Mouse (Mus musculus) fibroblast of lung, adult 2 months (primary cell): ENCODE measurements around the gene Pcdh15.

ENCODE experiments used
- DNase-seq: peaks from one replicate; pipeline ENCODE4 v3.0.0-alpha.2; 2011; ENCODE audit warnings: low read depth

Pcdh15 gene

DNA sequence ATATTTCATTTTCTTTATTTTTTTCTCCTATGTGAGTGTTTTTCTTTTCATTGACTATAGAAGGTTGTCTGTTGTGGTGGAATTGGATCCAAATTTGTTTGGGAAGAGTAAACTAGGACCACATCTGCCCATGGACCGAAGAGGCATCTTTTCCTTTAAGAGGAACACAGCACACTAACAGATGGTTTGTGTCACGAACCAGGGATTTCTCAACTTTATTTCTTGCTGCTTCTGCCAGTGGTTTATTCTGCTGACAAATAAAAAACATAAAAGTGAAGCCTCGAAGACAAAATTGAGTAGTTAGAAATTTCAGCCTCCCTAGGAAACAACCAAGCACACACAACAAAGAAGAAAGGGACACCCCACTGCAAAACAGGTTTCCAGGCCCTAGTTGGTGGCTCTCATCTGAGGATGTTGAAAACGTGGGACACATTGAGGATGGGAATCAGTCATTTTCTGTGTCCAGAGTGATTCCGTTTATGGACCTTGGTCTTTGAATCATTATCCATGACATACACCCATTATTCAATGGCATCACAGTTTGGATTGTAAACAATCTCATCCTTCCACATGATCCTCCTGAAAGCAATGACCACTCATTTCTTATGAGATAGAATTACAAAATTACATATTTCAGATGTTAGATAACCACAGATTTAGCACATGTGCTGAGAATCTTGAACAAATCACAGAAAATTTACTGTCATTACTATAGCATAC, 1206.5 kb downstream of the Pcdh15 start:
- DNase-seq: no peak

DNA sequence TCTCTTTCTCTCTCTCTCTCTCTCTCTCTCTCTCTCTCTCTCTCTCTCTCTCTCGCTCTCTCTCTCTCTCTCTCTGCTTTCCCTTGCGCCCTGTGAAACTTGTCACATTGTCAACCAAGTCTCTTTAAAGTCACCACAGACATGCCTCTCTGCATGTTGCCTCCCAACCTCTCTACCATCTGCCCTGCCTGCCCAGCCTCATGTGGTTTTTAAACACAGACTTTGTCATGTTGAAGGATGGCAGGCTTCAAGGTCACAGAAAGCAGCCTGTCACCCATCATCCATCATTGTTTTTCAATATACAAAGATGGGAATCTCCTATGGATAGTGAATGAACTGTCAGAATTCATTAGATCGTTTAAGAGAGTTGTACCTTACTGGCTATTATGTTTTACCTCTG, 1207.9 kb downstream of the Pcdh15 start:
- DNase-seq: no peak

DNA sequence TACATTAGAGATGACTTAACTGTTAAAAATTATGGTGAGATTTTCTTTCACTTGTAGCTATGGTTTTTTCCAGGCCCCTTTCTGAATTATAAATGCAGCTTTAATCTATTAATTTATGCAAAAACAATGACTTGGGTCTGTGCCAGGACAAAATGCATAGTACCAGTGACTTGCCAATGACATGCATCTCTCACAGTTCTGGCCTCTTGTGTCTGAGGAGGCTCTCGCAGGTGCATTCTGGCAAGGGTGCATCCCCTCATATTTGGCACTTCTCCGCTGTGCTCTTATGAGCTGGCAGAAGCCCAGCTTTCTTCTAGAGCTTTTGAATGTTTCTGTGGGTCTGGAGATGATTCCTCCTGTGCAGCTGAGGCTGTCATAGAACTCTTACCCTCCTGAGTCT, 1216.9 kb downstream of the Pcdh15 start:
- no peak for DNase-seq

DNA sequence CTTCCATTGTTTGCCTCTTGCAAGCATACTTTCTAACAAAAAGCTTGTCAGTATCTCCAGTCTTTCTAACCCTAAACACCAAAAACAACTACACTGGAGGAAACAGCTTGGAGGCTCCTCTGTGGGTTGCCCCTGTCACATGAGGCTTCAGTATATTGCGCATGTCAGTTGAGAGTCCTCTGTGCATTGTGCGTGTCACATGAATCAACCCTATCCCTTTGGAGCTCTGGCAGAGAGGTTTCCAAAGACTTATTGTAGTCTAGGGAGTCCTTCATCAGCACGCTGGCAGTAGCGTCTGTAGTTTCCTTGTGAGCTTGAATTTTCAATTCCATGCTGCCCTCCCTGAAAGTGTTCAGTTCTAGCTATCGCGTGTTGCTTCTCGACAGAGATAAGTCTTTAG, 1236.3 kb downstream of the Pcdh15 start:
- no peak for DNase-seq

DNA sequence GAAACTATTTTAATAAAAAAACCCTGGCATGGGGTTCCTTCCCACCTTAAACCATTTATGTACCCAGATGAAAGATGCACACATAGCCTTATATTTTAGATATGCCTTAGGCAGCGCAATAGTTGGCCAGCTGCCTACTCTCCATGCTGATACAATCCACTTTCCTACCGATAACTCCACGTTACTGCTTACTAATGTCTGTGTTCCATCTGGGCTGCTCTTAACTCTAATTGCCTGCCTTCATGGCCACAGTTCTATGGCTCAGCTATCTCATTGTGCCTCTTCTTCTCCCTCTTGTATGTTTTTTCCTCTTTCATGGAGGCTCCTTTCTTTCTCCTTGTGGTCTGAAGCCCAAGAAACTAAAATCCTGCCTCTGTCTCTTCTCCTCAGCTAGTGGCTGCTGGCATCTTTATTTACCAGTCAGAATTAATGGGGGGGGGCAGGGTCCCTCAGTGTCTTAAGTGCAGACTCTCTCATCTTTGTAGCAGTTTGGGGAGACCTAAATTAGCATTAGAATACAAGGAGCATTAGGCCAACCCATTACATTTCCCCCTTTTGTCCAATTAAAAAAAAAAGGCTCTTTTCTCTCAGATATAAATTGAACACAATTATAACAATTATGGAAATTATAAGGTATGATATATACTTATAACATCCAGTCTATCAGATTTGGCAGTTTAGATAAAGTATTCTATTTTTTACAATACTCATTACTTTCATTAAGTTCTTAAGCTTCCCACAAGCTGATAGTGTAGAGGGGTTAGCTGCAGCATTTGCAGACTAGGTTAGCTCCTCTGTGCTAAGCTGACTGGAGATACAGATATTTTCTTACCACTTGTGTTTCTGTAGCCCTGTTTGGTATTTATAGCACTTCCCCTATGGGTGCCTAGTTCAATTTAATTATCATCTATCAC, 1240.4 kb downstream of the Pcdh15 start:
- no peak for DNase-seq

DNA sequence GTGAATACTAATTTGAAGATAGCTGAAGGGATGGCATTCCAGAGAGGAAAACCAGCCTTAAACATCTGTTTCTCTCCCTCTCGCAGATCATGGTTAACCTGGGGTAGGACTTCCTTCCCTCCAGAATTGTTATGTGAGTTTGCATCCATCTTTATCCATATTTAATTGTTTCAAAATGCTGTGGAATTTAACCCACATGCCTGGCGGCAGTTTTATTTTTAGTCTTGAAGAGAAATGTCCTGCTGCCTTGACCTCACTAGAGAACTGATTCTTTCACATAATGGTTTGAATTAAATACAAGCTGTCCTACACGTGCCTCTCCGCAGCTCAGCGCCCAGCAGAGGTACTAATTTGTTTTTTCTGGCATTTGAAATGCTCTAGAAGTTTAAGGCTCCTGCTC, 1260.4 kb downstream of the Pcdh15 start:
- no peak for DNase-seq

DNA sequence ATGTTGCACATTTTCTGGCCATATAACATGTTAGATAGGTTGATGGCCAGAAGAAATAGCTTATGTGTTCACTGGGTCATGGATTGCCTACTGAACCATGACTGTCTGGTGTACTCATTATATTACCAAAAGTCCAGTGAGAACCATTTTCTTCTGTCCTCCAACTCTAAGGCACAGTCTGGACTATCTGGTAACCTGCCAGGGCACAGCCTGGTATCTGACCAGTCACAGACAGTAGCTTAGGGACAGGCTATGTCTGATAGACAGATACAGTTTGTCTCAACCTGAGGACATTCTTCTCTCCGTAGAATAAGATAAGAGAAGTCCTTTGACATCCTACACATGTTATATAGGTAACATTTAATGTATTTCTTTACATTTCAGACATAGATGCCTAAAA, 1279.6 kb downstream of the Pcdh15 start:
- DNase-seq: no peak

DNA sequence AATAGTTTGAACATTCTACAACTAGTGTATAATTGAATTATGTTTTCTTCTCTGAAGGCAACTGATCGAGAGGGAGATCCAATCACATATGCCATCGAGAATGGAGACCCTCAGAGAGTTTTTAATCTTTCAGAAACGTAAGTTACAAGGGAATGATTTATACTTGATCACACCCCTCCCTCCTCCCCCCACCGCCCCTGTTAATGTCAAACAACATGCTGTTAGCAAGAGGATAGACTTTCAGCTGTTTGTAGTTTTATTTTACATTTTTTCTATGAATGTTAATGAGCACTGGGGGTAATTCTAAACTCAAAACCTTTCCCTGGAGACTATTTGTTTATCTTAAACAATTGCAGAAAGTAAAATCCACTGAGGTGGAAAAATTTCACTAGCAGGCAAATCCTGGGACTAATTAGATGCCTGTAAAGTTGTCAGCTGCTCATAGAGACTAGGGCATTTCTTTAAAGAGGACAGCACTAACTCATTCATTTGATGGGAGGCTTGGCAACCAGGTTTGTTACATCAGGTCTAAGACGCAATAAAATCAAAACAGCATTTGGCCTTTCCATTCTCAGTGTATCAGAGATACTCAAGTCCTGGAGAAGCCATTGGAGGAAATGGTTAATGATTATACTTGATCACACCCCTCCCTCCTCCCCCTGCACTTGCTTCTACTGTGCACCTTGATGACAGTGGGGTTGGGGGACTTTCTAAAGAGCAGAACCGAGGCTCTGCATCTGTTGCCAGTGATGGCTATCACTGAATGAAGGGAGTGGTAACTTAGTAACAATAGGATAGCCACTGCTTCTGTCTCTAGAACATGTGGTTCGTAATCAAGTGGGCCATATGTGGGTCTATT, 1280.4 kb downstream of the Pcdh15 start:
- no peak for DNase-seq

DNA sequence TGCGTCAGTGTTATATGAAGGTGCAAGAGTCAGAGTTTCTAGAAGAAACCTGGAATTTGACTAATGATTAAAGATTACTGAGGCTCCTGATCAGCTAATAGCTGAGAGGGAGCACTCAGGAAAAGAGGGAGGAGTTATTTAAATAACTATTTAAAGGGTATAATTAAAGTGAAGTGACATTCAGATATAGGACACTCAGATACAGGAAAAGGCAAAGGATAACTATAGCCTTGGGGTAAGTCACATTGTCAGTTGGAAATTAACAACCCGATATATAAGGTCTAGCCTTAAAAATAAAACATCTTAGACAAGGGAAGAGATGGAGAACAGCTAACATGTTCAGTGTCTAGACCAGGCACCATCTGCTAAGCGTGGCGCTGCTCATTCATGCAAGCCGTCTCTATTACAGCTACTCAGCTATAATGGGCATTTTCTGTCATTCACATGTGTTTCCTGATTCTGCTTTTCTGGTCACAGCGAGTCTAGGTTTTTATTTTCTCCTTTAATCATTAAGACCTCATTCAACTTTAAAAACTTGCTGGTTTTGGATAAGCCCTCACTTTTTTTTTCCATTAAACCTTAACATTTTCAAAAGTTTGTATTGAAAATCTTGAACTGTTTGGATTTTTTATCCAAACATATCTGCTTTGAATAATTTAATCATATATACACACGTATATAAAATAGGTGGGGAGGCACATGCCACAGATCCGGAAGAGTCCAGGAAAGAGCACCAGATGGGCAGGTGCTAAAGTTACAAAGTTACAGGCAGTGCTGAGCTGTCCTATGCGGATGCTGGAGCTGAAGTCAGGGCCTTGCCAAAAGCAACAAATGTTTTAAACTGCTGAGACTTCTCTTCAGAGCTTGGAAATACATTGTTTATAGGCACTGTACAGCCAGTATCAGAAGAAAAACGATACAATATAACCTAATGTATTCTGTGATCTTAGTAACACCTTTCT, 1288.7 kb downstream of the Pcdh15 start:
- DNase-seq: no peak

DNA sequence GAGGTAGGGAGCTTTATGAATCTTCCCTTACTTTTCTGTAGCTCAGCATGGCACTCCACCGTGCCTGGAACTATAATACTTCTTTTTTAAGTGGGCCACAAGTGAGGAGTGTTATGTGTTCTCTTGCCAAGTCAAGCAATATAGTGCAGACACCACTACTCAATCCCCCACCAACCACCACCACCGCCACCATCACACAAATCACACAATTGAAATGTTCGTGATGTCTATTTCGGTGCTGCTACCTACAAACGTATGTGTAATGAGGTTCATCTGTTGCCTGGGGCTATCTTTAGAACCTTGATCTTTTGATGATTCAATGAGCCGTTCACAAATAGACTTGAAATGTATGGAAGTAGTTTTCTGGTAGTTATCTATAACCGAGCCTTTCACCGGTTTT, 1304.0 kb downstream of the Pcdh15 start:
- no peak for DNase-seq

DNA sequence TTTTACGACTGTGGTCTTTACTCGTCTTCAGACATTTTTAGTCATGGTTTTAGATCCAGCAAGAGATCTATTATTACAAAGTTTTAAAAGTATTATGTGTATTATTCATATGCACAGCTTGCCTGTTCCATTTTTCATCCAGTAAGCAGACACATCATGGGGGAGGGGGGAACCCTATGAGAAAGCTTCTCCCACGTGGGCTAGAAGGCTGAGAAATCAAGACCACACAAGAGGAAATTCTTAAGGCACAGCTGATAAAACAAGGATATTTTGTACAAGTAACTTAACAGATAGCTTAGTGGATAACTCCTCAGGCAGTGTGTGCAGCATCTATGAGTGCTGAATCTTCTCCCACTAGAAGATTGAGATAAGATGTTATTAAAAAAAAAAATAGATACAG, 1314.9 kb downstream of the Pcdh15 start:
- no peak for DNase-seq

DNA sequence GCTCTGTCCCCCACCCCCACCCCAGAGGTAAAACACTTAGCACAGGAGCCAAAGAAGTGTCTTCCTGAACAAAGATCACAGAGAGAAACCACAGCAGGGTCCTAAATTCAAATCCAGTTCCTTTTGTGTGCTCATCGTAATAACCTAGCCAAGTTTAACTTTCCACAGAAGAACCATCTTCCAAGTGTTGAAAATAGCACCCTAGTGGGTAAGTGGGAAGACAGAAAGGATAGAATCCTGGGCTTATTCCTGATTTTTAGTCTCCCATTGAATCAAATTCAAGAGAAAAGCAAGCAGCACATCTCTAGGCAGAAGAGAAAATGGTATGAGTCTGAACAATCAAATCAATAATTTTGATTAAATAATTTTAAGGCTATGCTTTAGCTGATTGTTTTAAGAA, 1315.8 kb downstream of the Pcdh15 start:
- no peak for DNase-seq

DNA sequence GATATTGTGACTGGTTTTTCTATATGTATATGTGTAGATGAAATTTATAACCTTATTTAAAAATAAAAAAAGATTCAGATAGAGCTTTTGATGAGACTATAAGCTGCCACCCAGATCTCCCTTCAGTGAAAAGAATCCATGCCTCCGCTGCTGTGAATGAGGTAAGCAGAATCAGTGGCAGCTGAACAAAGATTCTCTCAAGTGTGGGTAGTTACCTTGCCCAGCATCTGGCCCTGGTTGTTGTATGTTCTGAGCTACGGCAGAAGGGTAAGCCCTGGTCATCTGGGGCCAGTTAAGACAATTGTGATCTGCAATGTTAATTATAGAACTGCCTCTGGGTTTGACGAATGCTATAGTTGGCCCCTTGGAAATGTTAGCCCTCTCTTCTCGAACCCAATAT, 1316.2 kb downstream of the Pcdh15 start:
- no peak for DNase-seq

DNA sequence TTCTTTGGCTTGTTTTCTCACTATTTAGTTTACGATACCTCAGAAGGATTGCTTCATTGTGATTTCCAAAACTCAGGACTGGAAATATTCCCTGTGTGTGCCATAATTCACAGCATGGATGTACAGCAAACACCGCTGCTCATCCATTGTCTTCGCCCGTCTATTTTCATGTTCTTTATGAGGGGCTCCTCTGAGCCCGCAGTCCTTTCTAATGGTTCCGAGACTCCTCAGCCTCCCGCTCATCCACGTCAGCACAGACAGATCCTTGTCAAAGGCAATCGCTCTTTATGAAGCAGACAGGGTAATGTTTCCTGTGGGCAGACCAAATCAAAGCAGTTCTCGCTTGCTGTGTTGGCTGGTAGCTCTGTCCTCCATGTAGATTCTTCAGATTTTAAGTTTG, 1316.8 kb downstream of the Pcdh15 start:
- no peak for DNase-seq

DNA sequence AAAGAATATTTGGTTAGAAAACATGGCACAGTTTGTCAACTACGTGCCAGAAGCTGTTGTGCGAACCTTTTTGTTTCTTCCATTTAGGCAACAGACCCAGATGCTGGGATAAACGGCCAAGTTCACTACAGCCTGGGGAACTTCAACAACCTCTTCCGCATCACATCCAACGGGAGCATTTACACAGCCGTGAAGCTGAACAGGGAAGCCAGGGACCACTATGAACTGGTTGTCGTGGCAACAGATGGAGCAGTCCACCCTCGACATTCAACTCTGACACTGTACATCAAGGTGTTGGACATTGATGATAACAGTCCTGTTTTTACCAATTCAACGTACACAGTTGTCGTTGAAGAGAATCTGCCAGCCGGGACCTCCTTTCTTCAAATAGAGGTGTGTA, 1350.9 kb downstream of the Pcdh15 start:
- DNase-seq: no peak

DNA sequence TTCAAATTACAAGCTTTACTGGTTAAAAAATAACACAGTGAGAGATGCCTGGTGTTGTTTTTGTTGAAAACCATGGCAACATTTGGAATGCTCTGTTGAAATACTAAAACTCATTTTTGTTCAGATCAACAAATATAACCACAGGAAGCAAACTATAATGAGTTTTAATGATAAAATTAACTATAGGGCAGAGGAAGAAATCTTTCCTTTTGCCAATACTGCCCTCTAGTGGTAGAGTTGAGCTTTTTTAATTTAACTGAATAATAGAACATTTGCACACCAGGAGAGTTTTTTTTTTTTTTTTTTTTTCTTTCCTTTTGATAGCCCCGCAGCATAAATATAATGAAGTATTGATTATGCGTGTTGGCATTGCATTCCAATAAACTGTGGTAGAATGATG, 1364.8 kb downstream of the Pcdh15 start:
- DNase-seq: no peak

DNA sequence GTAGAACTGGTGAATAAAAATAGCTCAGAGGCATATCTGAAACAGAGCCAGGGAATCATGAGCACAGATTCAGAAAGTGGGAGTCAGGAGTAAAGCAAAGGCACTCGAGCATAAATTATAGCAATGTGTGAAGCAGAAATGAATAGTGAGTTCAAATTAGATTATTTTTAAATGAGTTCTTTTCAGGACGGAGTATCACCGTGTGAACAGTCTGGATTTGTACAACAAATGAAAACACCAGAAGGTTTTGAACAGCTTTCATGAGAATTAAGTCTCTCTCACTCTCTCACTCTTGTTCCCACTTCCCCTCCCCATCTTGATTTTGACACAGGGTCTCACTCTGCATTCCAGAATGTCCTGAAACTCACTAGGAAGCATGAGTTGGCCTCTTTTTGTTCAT, 1381.6 kb downstream of the Pcdh15 start:
- DNase-seq: no peak

DNA sequence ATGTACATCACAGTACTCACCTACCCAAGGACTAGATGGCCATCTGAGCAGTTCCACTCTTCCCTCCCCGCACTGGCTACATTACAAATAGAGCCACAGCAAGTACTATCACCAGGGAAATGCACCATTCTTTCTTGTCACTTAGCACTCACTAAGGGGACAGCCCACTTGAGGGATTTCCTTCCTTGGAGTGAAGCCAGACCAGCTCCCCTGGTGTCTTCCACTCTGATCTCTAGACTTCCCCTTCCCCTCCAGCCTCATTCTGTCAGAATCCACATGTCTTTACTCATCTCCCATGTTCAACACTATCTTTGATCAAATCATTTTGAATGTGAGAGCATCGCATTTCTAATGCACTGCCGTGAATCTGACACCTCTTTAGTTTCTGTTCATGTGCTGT, 1413.2 kb downstream of the Pcdh15 start:
- DNase-seq: no peak

DNA sequence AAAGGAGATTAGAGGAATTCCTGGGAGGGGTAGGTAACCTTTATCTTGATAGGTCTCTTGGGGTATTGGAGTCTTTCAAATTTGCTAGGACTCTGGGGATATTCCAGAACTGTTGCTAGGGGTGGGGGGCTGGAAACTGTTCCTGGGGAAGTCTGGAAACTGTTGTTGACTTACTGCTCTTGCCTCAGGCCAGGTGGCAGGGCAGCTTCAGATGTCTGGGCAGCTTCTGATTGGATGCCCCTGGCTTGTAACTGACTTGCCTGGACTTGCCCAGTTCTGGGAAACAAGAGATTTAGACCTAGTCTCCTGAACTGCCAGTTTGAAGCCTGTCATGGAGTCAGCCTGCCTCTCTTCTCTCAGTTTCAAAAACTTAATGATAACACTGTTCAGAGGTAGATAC, 1414.6 kb downstream of the Pcdh15 start:
- no peak for DNase-seq

DNA sequence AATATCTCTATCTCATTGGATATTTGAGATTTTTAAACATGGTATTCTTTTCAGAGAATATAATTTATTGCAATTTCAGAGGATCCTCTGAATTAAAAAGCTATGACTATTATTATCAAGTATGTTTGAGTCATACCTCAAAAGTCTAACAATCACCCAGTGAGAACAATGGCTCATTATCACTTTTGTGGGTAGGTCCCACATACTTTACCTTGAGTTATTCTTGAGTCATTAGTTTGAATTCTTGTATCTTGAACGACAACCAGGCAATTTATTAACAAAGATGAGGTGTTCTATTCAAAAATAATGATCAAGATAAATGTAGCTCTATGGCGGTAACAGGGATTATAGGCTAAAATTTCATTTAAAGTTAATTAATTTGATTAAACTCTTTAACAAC, 1439.2 kb downstream of the Pcdh15 start:
- no peak for DNase-seq

DNA sequence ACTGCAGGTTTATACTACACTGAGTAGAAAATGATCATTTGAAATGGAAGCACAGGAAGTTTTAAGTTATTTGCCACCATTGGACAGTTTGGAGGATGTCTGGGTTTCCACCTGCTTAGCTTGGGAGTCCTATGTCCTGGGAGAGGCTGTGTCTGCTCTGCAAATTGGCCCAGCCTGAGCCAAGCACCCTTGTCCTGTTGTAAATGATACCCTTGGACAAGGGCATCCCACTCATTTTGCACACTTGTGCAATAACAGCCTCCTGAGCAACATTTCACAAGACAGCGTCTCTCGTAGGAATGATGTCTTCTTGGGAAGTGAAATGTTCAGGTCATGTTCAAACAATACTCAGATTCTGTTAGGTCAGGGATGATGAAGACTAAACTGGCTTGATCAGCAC, 1456.2 kb downstream of the Pcdh15 start:
- DNase-seq: no peak
